Mouse (Mus musculus) C2C12 (cell line): Measurements from ENCODE around the gene Wfdc11. TPM values are rescaled to one million over a fixed set of nuclear protein-coding genes. Genes with fewer than 3 reads are reported as not detected.

Source experiments
- H3K27me3 ChIP-seq: one replicate; pipeline ENCODE4 v1.6.1; 2011; ENCODE audit not compliant: control insufficient read depth, insufficient read depth, insufficient read length
- H3K36me3 ChIP-seq: one replicate; pipeline ENCODE4 v1.6.1; 2011; ENCODE audit not compliant: control insufficient read depth, insufficient read depth
- H3K4me3 ChIP-seq: one replicate; pipeline ENCODE4 v1.5.1; 2011; ENCODE audit warnings: mild to moderate bottlenecking, control low read depth; ENCODE audit not compliant: poor library complexity, insufficient read depth, severe bottlenecking
- H3K79me2 ChIP-seq: one replicate; pipeline ENCODE4 v1.6.1; 2011; ENCODE audit not compliant: control insufficient read depth, insufficient read depth
- H3K79me3 ChIP-seq: one replicate; pipeline ENCODE4 v1.6.1; 2011; ENCODE audit warnings: low read depth, control low read depth
- H3ac ChIP-seq: one replicate; pipeline ENCODE3; 2011; ENCODE audit warnings: low read depth; ENCODE audit not compliant: control insufficient read depth, insufficient read length
- CEBPB ChIP-seq: IDR thresholded peaks from one replicate; pipeline ENCODE4 v1.6.1; 2011; ENCODE audit warnings: low read depth, mild to moderate bottlenecking, control low read depth, moderate library complexity
- CTCF ChIP-seq: IDR thresholded peaks from one replicate; pipeline ENCODE4 v1.5.1; 2011; ENCODE audit not compliant: control insufficient read depth, insufficient read depth, insufficient read length
- FOSL1 ChIP-seq: IDR thresholded peaks from one replicate; pipeline ENCODE4 v1.8.0; 2011; ENCODE audit warnings: mild to moderate bottlenecking, low read length; ENCODE audit not compliant: poor library complexity, insufficient read depth, severe bottlenecking
- MAX ChIP-seq: IDR thresholded peaks from one replicate; pipeline ENCODE4 v1.6.1; 2011; ENCODE audit warnings: mild to moderate bottlenecking, control low read depth
- MYOD1 ChIP-seq: IDR thresholded peaks from one replicate; pipeline ENCODE4 v1.6.1; 2011; ENCODE audit warnings: low read depth; ENCODE audit not compliant: control insufficient read depth, insufficient read length
- MYOG ChIP-seq: IDR thresholded peaks from one replicate; pipeline ENCODE4 v1.6.1; 2011; ENCODE audit not compliant: control insufficient read depth, insufficient read length; ENCODE audit errors: extremely low read depth
- USF1 ChIP-seq: IDR thresholded peaks from one replicate; pipeline ENCODE4 v1.6.1; 2011; ENCODE audit warnings: low read depth, mild to moderate bottlenecking, control low read depth, moderate library complexity
- polyA plus RNA-seq: library from polyadenylated mRNA; unstranded; fragments of >200 nt; fragmentation: generic; extraction: Trizol; gene quantifications from one replicate; pipeline ENCODE4 v1.2.1, GENCODE M21; 2012; ENCODE audit warnings: missing spikeins

The Wfdc11 gene
- polyA plus RNA-seq, 1 experiment, result not detected

DNA sequence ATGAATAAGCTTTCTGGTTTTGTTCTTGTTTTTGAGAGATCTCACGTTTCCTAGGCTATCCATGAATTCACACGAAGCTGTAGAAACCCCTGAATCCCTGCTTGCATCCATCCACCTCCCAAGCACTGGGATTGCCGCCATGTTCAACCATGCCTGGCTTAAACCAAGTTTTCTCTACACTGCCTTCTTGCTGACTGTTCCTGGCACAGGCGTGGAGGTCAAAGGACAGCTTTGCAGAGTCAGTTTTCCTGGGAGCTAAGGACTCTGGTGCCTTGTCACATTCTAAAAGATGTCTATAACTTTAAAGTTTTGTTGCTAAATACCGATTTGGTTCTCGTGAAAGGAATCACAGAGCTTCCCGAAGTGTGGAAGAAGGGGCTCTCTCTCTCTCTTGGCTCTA, 9.0 kb downstream of the Wfdc11 start:
- H3K79me2 ChIP-seq, result no peaks in the 10 kb centered on the region
- TF ChIP-seq CEBPB (no peak), CTCF (no peak), MAX (no peak), MYOD1 (no peak), USF1 (no peak), FOSL1 (no peak), MYOG (no peak)

GRCm38 (mm10) chr2:164656483-164656882, 17.4 kb downstream of the Wfdc11 start, which contains the start of gene Wfdc9:
Gene Wfdc9, minus strand, starts transcription at chr2:164656583.
- no peaks in the 10 kb centered on the region for H3K79me2 ChIP-seq
- no peak within 1 kb of the TSS for H3K4me3 ChIP-seq
- H3K79me3 ChIP-seq, result no peaks in the 10 kb centered on the region
- no peaks in the 10 kb centered on the region for H3K36me3 ChIP-seq
- TF ChIP-seq MYOD1 (no peak), USF1 (no peak), CEBPB (no peak), FOSL1 (no peak), CTCF (no peak), MAX (no peak), MYOG (no peak)
- H3K27me3 ChIP-seq, result peaks cover 37% of the 10 kb centered on the region
- no peak within 1 kb of the TSS for H3ac ChIP-seq

More for the DNA sequence above, 9.0 kb downstream of the Wfdc11 start:
- no peak overlapping the region for H3ac ChIP-seq
- no peak overlapping the region for H3K4me3 ChIP-seq
- H3K36me3 ChIP-seq, result no peaks in the 10 kb centered on the region
- H3K79me3 ChIP-seq, result no peaks in the 10 kb centered on the region
- H3K27me3 ChIP-seq, result peaks cover 10% of the 10 kb centered on the region

- Histone ChIP-seq H3K79me3 (no peaks in the 10 kb centered on the region), H3K36me3 (no peaks in the 10 kb centered on the region), H3K79me2 (no peaks in the 10 kb centered on the region), H3ac (no peak within 1 kb of the TSS), H3K27me3 (peaks cover 43% of the 10 kb centered on the region), H3K4me3 (no peak within 1 kb of the TSS)
- TF ChIP-seq USF1, result no peak
- no peak for TF ChIP-seq MAX
- TF ChIP-seq CEBPB, result no peak
These were observed 18.0 kb downstream of the Wfdc11 start, which contains the start of gene Wfdc10 for GRCm38 (mm10) chr2:164655858-164656257. Gene Wfdc10, plus strand, starts transcription at chr2:164656046.

DNA sequence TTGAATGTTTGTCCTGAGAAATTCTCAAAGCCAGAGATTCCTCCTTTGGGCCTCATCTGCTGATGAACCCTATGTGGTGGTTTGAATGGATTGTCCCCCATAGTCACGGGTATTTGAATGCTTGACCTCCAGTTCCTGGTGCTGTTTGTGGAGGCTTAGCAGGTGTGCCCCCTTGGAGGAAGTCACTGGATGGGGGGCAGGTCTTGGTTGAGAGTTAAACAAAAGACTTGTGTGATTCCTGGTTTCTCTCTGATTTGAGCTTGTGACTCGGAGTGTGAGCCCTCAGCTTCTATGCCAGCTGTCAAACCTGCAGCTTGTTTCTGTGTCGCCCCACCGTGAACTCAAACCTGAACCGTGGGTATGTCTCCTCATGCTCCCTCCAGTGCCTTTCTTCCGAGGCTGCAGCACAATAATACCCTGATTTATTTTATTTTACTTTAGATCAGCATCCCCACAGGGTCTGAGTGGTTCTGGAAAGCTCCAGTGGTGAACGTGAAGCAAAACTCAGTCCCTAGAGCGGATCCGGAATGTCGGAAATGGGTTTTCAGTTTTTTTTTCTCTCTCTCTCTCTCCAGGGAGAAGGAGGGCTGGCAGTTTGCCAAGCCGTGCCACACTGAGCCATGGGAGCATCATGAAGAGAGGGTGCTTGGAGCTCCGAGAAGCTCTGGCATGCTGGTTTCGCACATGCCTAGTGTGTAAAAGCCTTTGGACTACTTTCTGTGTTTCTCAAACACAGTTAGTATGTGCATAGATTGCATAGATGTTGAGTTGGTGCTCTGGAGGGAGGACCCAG, 31.8 kb downstream of the Wfdc11 start:
- H3ac ChIP-seq, result no peak overlapping the region
- H3K36me3 ChIP-seq, result no peaks in the 10 kb centered on the region
- no peak overlapping the region for H3K4me3 ChIP-seq
- TF ChIP-seq FOSL1, result no peak
- no peak for TF ChIP-seq MYOG
- no peak for TF ChIP-seq MYOD1
- TF ChIP-seq MAX, result no peak
- no peak for TF ChIP-seq CEBPB
- TF ChIP-seq USF1, result no peak
- TF ChIP-seq CTCF, result no peak
- peaks cover 26% of the 10 kb centered on the region for H3K27me3 ChIP-seq
- no peaks in the 10 kb centered on the region for H3K79me3 ChIP-seq
- no peaks in the 10 kb centered on the region for H3K79me2 ChIP-seq

DNA sequence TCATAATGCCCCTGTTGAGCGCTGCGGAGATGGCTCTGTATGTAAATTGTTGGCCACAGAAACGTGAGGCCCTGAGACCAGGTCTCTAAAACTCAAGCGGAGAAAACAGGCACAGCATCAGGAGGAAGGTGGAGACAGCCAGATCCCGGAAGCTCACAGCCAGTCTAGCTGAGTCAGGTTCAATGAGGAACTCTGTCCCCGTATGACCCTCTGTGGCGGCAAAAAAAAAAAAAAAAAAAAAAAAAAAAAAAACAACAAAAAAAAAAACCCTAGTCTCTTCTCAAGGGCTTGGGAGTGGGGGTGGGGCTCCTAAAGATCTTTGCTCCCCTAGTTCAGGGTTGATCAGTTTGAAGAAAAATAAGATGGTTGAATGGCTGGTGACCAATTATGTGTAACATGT, 32.8 kb downstream of the Wfdc11 start:
- Histone ChIP-seq H3ac (no peak overlapping the region), H3K79me3 (no peaks in the 10 kb centered on the region)

DNA sequence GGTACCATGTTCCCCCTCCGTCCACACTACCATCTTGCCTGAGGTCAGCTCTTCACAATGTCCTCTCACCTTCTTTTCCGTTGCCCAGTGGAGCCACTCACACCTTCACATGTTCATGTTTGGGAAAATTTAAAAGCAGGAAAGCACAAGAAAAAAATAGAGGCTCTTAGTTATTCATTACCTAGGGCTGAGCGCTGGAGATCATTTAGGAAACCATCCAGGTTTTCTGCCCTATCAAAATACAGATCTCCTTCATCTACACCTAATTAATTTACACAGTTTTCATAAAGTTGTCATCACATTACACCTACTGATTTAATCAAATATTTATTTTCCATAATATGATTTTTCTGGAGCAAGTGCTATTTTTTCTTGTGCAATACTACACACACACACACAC, 35.2 kb downstream of the Wfdc11 start, which contains the start of gene Wfdc16:
TSS of gene Wfdc16 (minus strand) at position 101 of the 400 bp plus-strand sequence.
- no peak within 1 kb of the TSS for H3ac ChIP-seq
- H3K79me3 ChIP-seq, result no peaks in the 10 kb centered on the region
- no peak for TF ChIP-seq USF1
- no peak for TF ChIP-seq MYOD1
- TF ChIP-seq CTCF, result no peak
- TF ChIP-seq FOSL1, result no peak
- TF ChIP-seq MYOG, result no peak
- no peak for TF ChIP-seq MAX
- no peak for TF ChIP-seq CEBPB

More for the DNA sequence above, 32.8 kb downstream of the Wfdc11 start:
- Histone ChIP-seq H3K27me3 (peaks cover 17% of the 10 kb centered on the region), H3K79me2 (no peaks in the 10 kb centered on the region), H3K36me3 (no peaks in the 10 kb centered on the region), H3K4me3 (no peak overlapping the region)
- TF ChIP-seq MYOG (no peak), MAX (no peak), CTCF (no peak), MYOD1 (no peak), FOSL1 (no peak), USF1 (no peak), CEBPB (no peak)

More for the DNA sequence above, 35.2 kb downstream of the Wfdc11 start, which contains the start of gene Wfdc16:
- no peaks in the 10 kb centered on the region for H3K79me2 ChIP-seq
- H3K27me3 ChIP-seq, result peaks cover 14% of the 10 kb centered on the region
- no peaks in the 10 kb centered on the region for H3K36me3 ChIP-seq
- no peak within 1 kb of the TSS for H3K4me3 ChIP-seq
